In the genomic region with DNA sequence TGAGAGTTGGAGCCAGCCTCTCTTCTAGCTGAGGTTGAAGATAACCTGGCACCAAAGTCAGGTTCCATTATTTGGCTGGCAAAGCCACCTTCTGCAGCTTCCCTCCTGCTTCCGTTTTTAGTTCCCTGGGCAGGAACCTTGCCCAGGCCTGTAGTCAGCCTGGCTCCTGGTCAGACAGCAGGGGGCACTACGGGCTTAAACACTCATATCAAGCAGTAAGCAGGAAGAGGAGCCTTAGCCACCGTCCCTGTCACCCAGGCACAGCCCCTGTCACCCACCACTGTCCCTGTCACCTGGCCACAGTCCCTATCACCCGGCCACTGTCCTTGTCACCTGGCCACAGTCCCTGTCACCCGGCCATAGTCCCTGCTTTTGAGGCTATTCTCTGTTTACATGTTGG, we compare ENCODE assay signal across 8 mouse cellular contexts.
DNase-seq lines count a peak whose midpoint lies in the region; ATAC-seq and TF ChIP-seq lines count a peak whose summit lies in the region.

No protein-coding gene starts in this region.

- no peaks in the 10 kb centered on the region for H3K79me2 ChIP-seq in CH12.LX (replicated peaks; ENCODE audit: control insufficient read depth, extremely low read depth, insufficient read depth, poor library complexity, severe bottlenecking)

- in situ Hi-C loops in CH12.LX (cut with MboI; ENCODE audit: low pct_ligation_motif_present, low pct_unique_long_range_greater_than_20kb, low sequenced_read_pairs) = no loop called here

- no peak overlapping the region for H3K9ac ChIP-seq in kidney, embryonic 14.5 days (ENCODE audit: low read depth, low read length)
- no peak overlapping the region for H3K9ac ChIP-seq in CH12.LX (ENCODE audit: insufficient read depth, low read depth)
- H3K9ac ChIP-seq in liver, embryonic 12.5 days = no peak overlapping the region

- ATAC-seq in kidney, embryonic 14.5 days (ENCODE audit: low FRiP score, low TSS enrichment) = no peak
- 0 out of 2 replicates have a peak, but pooled peaks have one; percentile 31 for ATAC-seq in liver, embryonic 12.5 days
- ATAC-seq in erythroid progenitor cell, adult 5-6 weeks (replicated peaks; ENCODE audit: low FRiP score, poor library complexity, severe bottlenecking) = no peak

- no peak overlapping the region for H3K4me2 ChIP-seq in kidney, embryonic 14.5 days (replicated peaks; ENCODE audit: low read depth, low read length)
- no peak overlapping the region for H3K4me2 ChIP-seq in CH12.LX (ENCODE audit: insufficient read depth, low read depth, poor library complexity, severe bottlenecking)
- H3K4me2 ChIP-seq in liver, embryonic 12.5 days = no peak overlapping the region

- peak; percentile 66 for TF ChIP-seq CTCF in kidney, adult 2 months (conservative IDR thresholded peaks at IDR 0.05; ENCODE audit: insufficient read depth, insufficient read length, low read depth, low read length)
- TF ChIP-seq CTCF in CH12.LX (conservative IDR thresholded peaks at IDR 0.05 in 1 of 2, IDR thresholded peaks at IDR 0.05 in 1 of 2; ENCODE audit: low read depth in 2 of 2, low read length in 2 of 2) = peak; percentile 19 to 68; a peak in 2 of 4 replicates
- TF ChIP-seq CTCF in bone marrow macrophage, adult 2 months (IDR thresholded peaks at IDR 0.05; ENCODE audit: low read depth, low read length) = peak; percentile 54

- no peak overlapping the region for H3K4me3 ChIP-seq in kidney, adult 2 months (ENCODE audit: insufficient read depth, low read depth, low read length)
- H3K4me3 ChIP-seq in kidney, embryonic 14.5 days (ENCODE audit: low read length) = no peak overlapping the region
- H3K4me3 ChIP-seq in CH12.LX (replicated peaks in 1 of 3; ENCODE audit: low read depth in 2 of 3, low read length in 2 of 3, poor library complexity in 1 of 3) = no peak overlapping the region
- H3K4me3 ChIP-seq in bone marrow macrophage, adult 2 months (ENCODE audit: insufficient read depth, low read length) = no peak overlapping the region
- H3K4me3 ChIP-seq in liver, embryonic 12.5 days = no peak overlapping the region

- no peak for TF ChIP-seq POLR2A in kidney, adult 2 months (IDR thresholded peaks at IDR 0.05; ENCODE audit: low read depth, low read length)
- no peak for TF ChIP-seq POLR2A in CH12.LX (IDR thresholded peaks at IDR 0.05; ENCODE audit: low read depth, low read length)
- no peak for TF ChIP-seq POLR2A in bone marrow macrophage, adult 2 months (IDR thresholded peaks at IDR 0.05; ENCODE audit: borderline replicate concordance, low read depth, low read length)

- WGBS in kidney, adult 2 months = 59% methylated on average over 5 of the region's 5 CpGs
- WGBS in kidney, embryonic 14.5 days = 56% methylated on average over 5 of the region's 5 CpGs
- WGBS in liver, embryonic 12.5 days (ENCODE audit: insufficient replicate concordance) = 24% methylated on average over 5 of the region's 5 CpGs

- H3K27ac ChIP-seq in kidney, adult 2 months (ENCODE audit: insufficient read depth, low read depth, low read length) = no peak overlapping the region
- H3K27ac ChIP-seq in kidney, embryonic 14.5 days (ENCODE audit: low read depth, low read length) = no peak overlapping the region
- no peak overlapping the region for H3K27ac ChIP-seq in CH12.LX (ENCODE audit: insufficient read depth, low read depth)
- H3K27ac ChIP-seq in bone marrow macrophage, adult 2 months (ENCODE audit: insufficient read depth, low read depth, low read length) = no peak overlapping the region
- H3K27ac ChIP-seq in liver, embryonic 12.5 days = no peak overlapping the region

- TF ChIP-seq EP300 in CH12.LX (IDR thresholded peaks at IDR 0.05; ENCODE audit: low read length) = no peak

- TF ChIP-seq RAD21 in CH12.LX (IDR thresholded peaks at IDR 0.05; ENCODE audit: low read depth, low read length) = peak; percentile 59

- H3K36me3 ChIP-seq in kidney, adult 2 months (ENCODE audit: control insufficient read depth, insufficient read depth, low read length) = no peaks in the 10 kb centered on the region
- H3K36me3 ChIP-seq in kidney, embryonic 14.5 days (ENCODE audit: control insufficient read depth, insufficient read depth, low read length) = no peaks in the 10 kb centered on the region
- H3K36me3 ChIP-seq in CH12.LX (replicated peaks in 1 of 2; ENCODE audit: control insufficient read depth in 1 of 2, insufficient read depth in 1 of 2, low read length in 1 of 2) = no peaks in the 10 kb centered on the region
- H3K36me3 ChIP-seq in liver, embryonic 12.5 days = no peaks in the 10 kb centered on the region

- no peaks in the 10 kb centered on the region for H3K27me3 ChIP-seq in kidney, adult 2 months (replicated peaks; ENCODE audit: control insufficient read depth, insufficient read depth, low read length)
- H3K27me3 ChIP-seq in kidney, embryonic 14.5 days (ENCODE audit: control insufficient read depth, insufficient read depth, low read length) = no peaks in the 10 kb centered on the region
- peaks cover 89% of the 10 kb centered on the region for H3K27me3 ChIP-seq in CH12.LX (replicated peaks)
- H3K27me3 ChIP-seq in liver, embryonic 12.5 days (replicated peaks) = peaks cover 44% of the 10 kb centered on the region

- dilution Hi-C loops in CH12.LX (cut with MboI; ENCODE audit: extremely low pct_ligation_motif_present, extremely low pct_unique_long_range_greater_than_20kb, low sequenced_read_pairs) = no loop called here

- H3K9me3 ChIP-seq in kidney, embryonic 14.5 days (ENCODE audit: control insufficient read depth, low read length) = no peaks in the 10 kb centered on the region
- no peaks in the 10 kb centered on the region for H3K9me3 ChIP-seq in CH12.LX (replicated peaks; ENCODE audit: low read length)
- H3K9me3 ChIP-seq in liver, embryonic 12.5 days (replicated peaks) = no peaks in the 10 kb centered on the region

- no peaks in the 10 kb centered on the region for H3K4me1 ChIP-seq in kidney, adult 2 months (ENCODE audit: control insufficient read depth, insufficient read depth, low read length)
- H3K4me1 ChIP-seq in kidney, embryonic 14.5 days (ENCODE audit: control insufficient read depth, insufficient read depth, low read length) = peaks cover 12% of the 10 kb centered on the region
- 0 out of 4 replicates have a peak, but pooled peaks cover 3% of the 10 kb centered on the region in 2 experiments for H3K4me1 ChIP-seq in CH12.LX (ENCODE audit: control insufficient read depth in 1 of 2, insufficient read depth in 2 of 2)
- H3K4me1 ChIP-seq in bone marrow macrophage, adult 2 months (ENCODE audit: control insufficient read depth, insufficient read depth, low read length) = peaks cover 4% of the 10 kb centered on the region; the same call in 1 of the 2 replicates
- H3K4me1 ChIP-seq in liver, embryonic 12.5 days = no peaks in the 10 kb centered on the region

- peak; percentile 36 for DNase-seq in kidney, adult 2 months
- DNase-seq in CH12.LX (ENCODE audit: extremely low read depth) = peak; percentile 39
- DNase-seq in gastrocnemius, postnatal 25 days = peak; percentile 64
- peak; percentile 80 for DNase-seq in testis, postnatal 10 days (ENCODE audit: low spot score)

TF ChIP-seq in CH12.LX, 34 proteins besides CTCF, POLR2A, EP300 and RAD21:
- TF ChIP-seq NELFE (IDR thresholded peaks at IDR 0.05; ENCODE audit: low read depth, low read length) (no peak), ELF1 (IDR thresholded peaks at IDR 0.05; ENCODE audit: low read depth, low read length) (peak; percentile 44; the same call in 1 of the 2 replicates), POLR2AphosphoS2 (IDR thresholded peaks at IDR 0.05; ENCODE audit: low read depth, low read length) (no peak), SMC3 (IDR thresholded peaks at IDR 0.05; ENCODE audit: low read depth, low read length) (peak; percentile 66)
TF ChIP-seq in CH12.LX: peak in this region for 2.
